Mouse (Mus musculus): ENCODE results near the gene Auh.

- no peak for TF ChIP-seq POLR2A (IDR thresholded peaks at IDR 0.05; ENCODE audit: borderline replicate concordance, extremely low read depth, insufficient read depth, insufficient read length, poor library complexity, severe bottlenecking)
- TF ChIP-seq CTCF (IDR thresholded peaks at IDR 0.05; ENCODE audit: borderline replicate concordance, extremely low read depth, insufficient read depth, insufficient read length): no peak
These were observed 115.7 kb downstream of the Auh start for GRCm38 (mm10) chr13:52813750-52814149.

Data from brain, embryonic 14.5 days (tissue).